Mouse (Mus musculus): ENCODE measurements around the gene Pitx1.

DNA sequence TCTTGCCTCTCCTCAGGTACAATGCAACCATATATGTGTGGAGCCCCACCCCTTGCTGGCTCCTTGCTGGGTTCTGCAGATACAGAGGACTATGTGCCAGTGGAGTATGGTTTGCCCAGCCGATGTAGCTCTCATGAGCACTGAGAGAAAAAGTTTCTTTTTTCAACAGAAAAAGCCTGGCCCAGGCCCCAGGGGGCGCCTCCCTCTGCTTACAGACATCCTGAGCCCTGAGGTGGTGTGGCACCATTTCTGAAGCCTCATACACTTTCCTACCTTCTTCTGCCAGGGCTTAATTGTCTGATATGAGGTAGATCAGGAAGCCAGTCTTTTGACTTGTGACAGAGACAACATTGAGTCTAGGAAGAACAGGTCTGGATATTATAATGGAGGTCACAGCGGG lies 16.2 kb upstream of the Pitx1 start:
- TF ChIP-seq GATA1 (IDR thresholded peaks at IDR 0.05; ENCODE audit: low read length), result no peak
- no peak for TF ChIP-seq TAL1 (IDR thresholded peaks at IDR 0.05; ENCODE audit: low read length)
